Mouse (Mus musculus) spleen, postnatal 10 days (tissue): ENCODE data around the gene Gm17482.
"Not testable (repeated sequence)": the region's sequence is repeated elsewhere in the genome, so short reads cannot be mapped to it uniquely, and the experiment has no call there.

Source experiments
- DNase-seq, 2 experiments: peaks; one replicate each; pipeline ENCODE4 v3.0.0; 2021 to 2022; ENCODE audit warnings: low spot score in 2 of 2

The Gm17482 gene

GRCm38 (mm10) chr6:115227043-115227442 is at the start of gene Gm17482:
Gm17482 (plus strand) TSS chr6:115227343.
- no peak for DNase-seq

GRCm38 (mm10) chr6:115178826-115179225 is 48.3 kb upstream of the Gm17482 start:
- peak in 1 of 2 experiments; percentile 32 for DNase-seq

GRCm38 (mm10) chr6:115181094-115181493 is 46.0 kb upstream of the Gm17482 start:
- DNase-seq: no peak

GRCm38 (mm10) chr6:115191111-115191510 is 36.0 kb upstream of the Gm17482 start:
- DNase-seq: no peak

GRCm38 (mm10) chr6:115200753-115201152 is 26.4 kb upstream of the Gm17482 start:
- no peak for DNase-seq

GRCm38 (mm10) chr6:115203029-115203428 is 24.1 kb upstream of the Gm17482 start:
- DNase-seq: no peak

- no peak for DNase-seq
Observed at GRCm38 (mm10) chr6:115210187-115210586, 17.0 kb upstream of the Gm17482 start.

- DNase-seq: no peak
Observed at GRCm38 (mm10) chr6:115210820-115211219, 16.3 kb upstream of the Gm17482 start.

- no peak for DNase-seq
Observed at GRCm38 (mm10) chr6:115212132-115212903, 14.8 kb upstream of the Gm17482 start.

- no peak for DNase-seq
Observed at GRCm38 (mm10) chr6:115213129-115213528, 14.0 kb upstream of the Gm17482 start.

- DNase-seq: no peak
Observed at GRCm38 (mm10) chr6:115221215-115221641, 5.9 kb upstream of the Gm17482 start.

GRCm38 (mm10) chr6:115225519-115225918 is 1.6 kb upstream of the Gm17482 start:
- DNase-seq: no peak

GRCm38 (mm10) chr6:115227529-115227928 is 386 bp downstream of the Gm17482 start:
- peak; percentile 10 to 72 for DNase-seq

- no peak for DNase-seq
Observed at GRCm38 (mm10) chr6:115230557-115230956, 3.4 kb downstream of the Gm17482 start.

GRCm38 (mm10) chr6:115231836-115232235 is 4.7 kb downstream of the Gm17482 start:
- no peak for DNase-seq

- DNase-seq: no peak
Observed at GRCm38 (mm10) chr6:115232562-115232961, 5.4 kb downstream of the Gm17482 start.

- no peak for DNase-seq
Observed at GRCm38 (mm10) chr6:115238031-115239027, 11.2 kb downstream of the Gm17482 start.

- no peak for DNase-seq
Observed at GRCm38 (mm10) chr6:115239335-115239734, 12.2 kb downstream of the Gm17482 start.

- not testable (repeated sequence) for DNase-seq
Observed at GRCm38 (mm10) chr6:115240431-115240830, 13.3 kb downstream of the Gm17482 start.

- no peak for DNase-seq
Observed at GRCm38 (mm10) chr6:115241131-115241699, 14.1 kb downstream of the Gm17482 start.

- DNase-seq: no peak
Observed at GRCm38 (mm10) chr6:115241939-115242338, 14.8 kb downstream of the Gm17482 start.

GRCm38 (mm10) chr6:115244222-115244621 is 17.1 kb downstream of the Gm17482 start:
- no peak for DNase-seq
